Comparison of ENCODE assay signal across 8 mouse cellular contexts in genomic region chr7:31054661-31055320, GRCm38 (mm10). TPM values are rescaled to one million over a fixed set of nuclear protein-coding genes. Genes with fewer than 3 reads are reported as not detected.
DNase-seq lines count a peak whose midpoint lies in the region; ATAC-seq and TF ChIP-seq lines count a peak whose summit lies in the region.

No protein-coding gene starts in this region.

- TF ChIP-seq CTCF in lung, embryonic 14.5 days (IDR thresholded peaks at IDR 0.05; ENCODE audit: low read depth) = no peak
- TF ChIP-seq CTCF in olfactory bulb, adult 2 months (IDR thresholded peaks at IDR 0.05; ENCODE audit: insufficient read depth, low read depth, low read length) = no peak

- no peak for TF ChIP-seq POLR2A in olfactory bulb, adult 2 months (IDR thresholded peaks at IDR 0.05; ENCODE audit: insufficient read depth, low read depth, low read length)

- peaks cover 44% of the 10 kb centered on the region for H3K27me3 ChIP-seq in lung, embryonic 14.5 days (ENCODE audit: insufficient read depth, low read length)
- peaks cover 46% of the 10 kb centered on the region for H3K27me3 ChIP-seq in intestine, embryonic 14.5 days (replicated peaks; ENCODE audit: control insufficient read depth, insufficient read depth, low read length)

- no peaks in the 10 kb centered on the region for H3K9me3 ChIP-seq in lung, embryonic 14.5 days (ENCODE audit: low read depth, low read length)
- H3K9me3 ChIP-seq in intestine, embryonic 14.5 days (ENCODE audit: control insufficient read depth, low read length) = no peaks in the 10 kb centered on the region

- no peak for DNase-seq in lung, embryonic 14.5 days
- no peak for DNase-seq in lung, postnatal 14 days
- DNase-seq in heart, adult 18-20 months = peak; percentile 81 to 84
- no peak for DNase-seq in intestine, embryonic 14.5 days (ENCODE audit: low spot score)
- DNase-seq in left cerebral cortex, adult 11 months (ENCODE audit: low spot score) = no peak
- no peak for DNase-seq in urinary bladder, postnatal 14 days (ENCODE audit: low spot score)
- DNase-seq in spleen, postnatal 14 days (ENCODE audit: low spot score in 2 of 2) = no peak

- WGBS in lung, embryonic 14.5 days = 33% methylated on average over 11 of the region's 11 CpGs
- 40% methylated on average over 11 of the region's 11 CpGs for WGBS in intestine, embryonic 14.5 days
- 69% methylated on average over 11 of the region's 11 CpGs for WGBS in olfactory bulb, adult 2 months

- 0 out of 2 replicates have a peak, but pooled peaks have one; percentile 0 for ATAC-seq in lung, embryonic 14.5 days (ENCODE audit: insufficient read depth)
- ATAC-seq in intestine, embryonic 14.5 days (replicated peaks; ENCODE audit: low FRiP score, low TSS enrichment, low read depth) = no peak

- peak overlapping the region; percentile 22 for H3K4me3 ChIP-seq in lung, embryonic 14.5 days (ENCODE audit: low read depth, low read length)
- H3K4me3 ChIP-seq in intestine, embryonic 14.5 days (ENCODE audit: low read depth, low read length) = peak overlapping the region; percentile 28
- H3K4me3 ChIP-seq in olfactory bulb, adult 2 months (ENCODE audit: insufficient read depth, low read depth, low read length) = peak overlapping the region; percentile 25

- peak overlapping the region; percentile 22; the same call in 1 of the 2 replicates for H3K9ac ChIP-seq in lung, embryonic 14.5 days
- 0 out of 2 replicates have a peak overlapping the region, but pooled peaks have one; percentile 6 for H3K9ac ChIP-seq in intestine, embryonic 14.5 days (ENCODE audit: low read length)

- peak overlapping the region; percentile 68; the same call in 1 of the 2 replicates for H3K27ac ChIP-seq in lung, embryonic 14.5 days (ENCODE audit: low read depth)
- H3K27ac ChIP-seq in intestine, embryonic 14.5 days (ENCODE audit: low read depth) = peak overlapping the region; percentile 43; the same call in 1 of the 2 replicates
- H3K27ac ChIP-seq in olfactory bulb, adult 2 months (ENCODE audit: insufficient read depth, low read depth, low read length) = peak overlapping the region; percentile 66

- H3K4me1 ChIP-seq in lung, embryonic 14.5 days (ENCODE audit: insufficient read depth) = peaks cover 23% of the 10 kb centered on the region
- peaks cover 51% of the 10 kb centered on the region for H3K4me1 ChIP-seq in intestine, embryonic 14.5 days (replicated peaks; ENCODE audit: control insufficient read depth, insufficient read depth, low read length)
- H3K4me1 ChIP-seq in olfactory bulb, adult 2 months (ENCODE audit: control insufficient read depth, insufficient read depth, low read length) = peaks cover 37% of the 10 kb centered on the region

- H3K36me3 ChIP-seq in lung, embryonic 14.5 days (ENCODE audit: insufficient read depth) = no peaks in the 10 kb centered on the region
- H3K36me3 ChIP-seq in intestine, embryonic 14.5 days (ENCODE audit: control insufficient read depth, insufficient read depth, low read length) = no peaks in the 10 kb centered on the region

- H3K4me2 ChIP-seq in lung, embryonic 14.5 days = peak overlapping the region; percentile 51
- H3K4me2 ChIP-seq in intestine, embryonic 14.5 days (ENCODE audit: low read length) = peak overlapping the region; percentile 45

RNA-seq across cellular contexts. Expression of gene Fxyd1, which starts 2.2 kb away (rescaled TPM):
- 51.4 and 56.6 TPM in 2 replicates for polyA plus RNA-seq in lung, embryonic 14.5 days (2014; fragmentation: Nextera tagmentation; extraction: Ambion mirVana)
- 100 to 1,000 TPM; 861 to 937 TPM for total RNA-seq in heart, adult 18-20 months (2021)
- 71.8 and 74.1 TPM in 2 replicates for polyA plus RNA-seq in intestine, embryonic 14.5 days (2014; fragmentation: Nextera tagmentation; extraction: Ambion mirVana)
- not detected in 2 replicates for polyA plus RNA-seq in olfactory bulb, adult 2 months (2012; ENCODE audit: insufficient read depth, insufficient read length, low replicate concordance, missing spikeins)

RNA-seq across cellular contexts. Expression of gene Fxyd7, which starts 3.5 kb away (rescaled TPM):
- 9.1 and 9.8 TPM in 2 replicates for polyA plus RNA-seq in lung, embryonic 14.5 days (2014; fragmentation: Nextera tagmentation; extraction: Ambion mirVana)
- total RNA-seq in heart, adult 18-20 months (2021) = under 1 TPM; 0.40 to 0.59 TPM
- 21.1 and 23.0 TPM in 2 replicates for polyA plus RNA-seq in intestine, embryonic 14.5 days (2014; fragmentation: Nextera tagmentation; extraction: Ambion mirVana)
- not detected in 2 replicates for polyA plus RNA-seq in olfactory bulb, adult 2 months (2012; ENCODE audit: insufficient read depth, insufficient read length, low replicate concordance, missing spikeins)

RNA-seq across cellular contexts. Expression of gene Lgi4, which starts 4.4 kb away (rescaled TPM):
- polyA plus RNA-seq in lung, embryonic 14.5 days (2014; fragmentation: Nextera tagmentation; extraction: Ambion mirVana) = 0.13 and 0.38 TPM in 2 replicates
- total RNA-seq in heart, adult 18-20 months (2021) = 1 to 10 TPM; 2.1 to 4.1 TPM
- 1.2 and 2.4 TPM in 2 replicates for polyA plus RNA-seq in intestine, embryonic 14.5 days (2014; fragmentation: Nextera tagmentation; extraction: Ambion mirVana)
- not detected in 2 replicates for polyA plus RNA-seq in olfactory bulb, adult 2 months (2012; ENCODE audit: insufficient read depth, insufficient read length, low replicate concordance, missing spikeins)

RNA-seq across cellular contexts. Expression of gene Fxyd5, which starts 12.5 kb away (rescaled TPM):
- polyA plus RNA-seq in lung, embryonic 14.5 days (2014; fragmentation: Nextera tagmentation; extraction: Ambion mirVana) = 40.4 and 43.9 TPM in 2 replicates
- total RNA-seq in heart, adult 18-20 months (2021) = 10 to 100 TPM; 21.7 to 31.7 TPM
- polyA plus RNA-seq in intestine, embryonic 14.5 days (2014; fragmentation: Nextera tagmentation; extraction: Ambion mirVana) = 18.1 and 22.8 TPM in 2 replicates
- polyA plus RNA-seq in olfactory bulb, adult 2 months (2012; ENCODE audit: insufficient read depth, insufficient read length, low replicate concordance, missing spikeins) = not detected in 2 replicates

RNA-seq across cellular contexts. Expression of gene Fxyd3, which starts 21.7 kb away (rescaled TPM):
- polyA plus RNA-seq in lung, embryonic 14.5 days (2014; fragmentation: Nextera tagmentation; extraction: Ambion mirVana) = 30.7 and 34.0 TPM in 2 replicates
- total RNA-seq in heart, adult 18-20 months (2021) = 1 to 10 TPM in 1 of 2 experiments, under 1 TPM in 1; 0.87 to 2.5 TPM
- 70.2 and 71.5 TPM in 2 replicates for polyA plus RNA-seq in intestine, embryonic 14.5 days (2014; fragmentation: Nextera tagmentation; extraction: Ambion mirVana)
- not detected in 2 replicates for polyA plus RNA-seq in olfactory bulb, adult 2 months (2012; ENCODE audit: insufficient read depth, insufficient read length, low replicate concordance, missing spikeins)

Comparison
In these comparisons a context has a peak if more than half of its experiments do, and no peak if none do; other contexts are left out.
1. DNase-seq: peak in heart, adult 18-20 months (2 of 2); none in lung, embryonic 14.5 days (single experiment), lung, postnatal 14 days (single experiment), intestine, embryonic 14.5 days (single experiment), left cerebral cortex, adult 11 months (single experiment), urinary bladder, postnatal 14 days (single experiment) and spleen, postnatal 14 days (0 of 2).
2. RNA of gene Fxyd1, which starts 2.2 kb away (polyA plus RNA-seq): 71.8 to 74.1 TPM in intestine, embryonic 14.5 days and 51.4 to 56.6 TPM in lung, embryonic 14.5 days; not detected in olfactory bulb, adult 2 months; every median in the first group is over 10 times any median in the second.
3. RNA of gene Fxyd7, which starts 3.5 kb away (polyA plus RNA-seq): 21.1 to 23.0 TPM in intestine, embryonic 14.5 days and 9.1 to 9.8 TPM in lung, embryonic 14.5 days; not detected in olfactory bulb, adult 2 months; every median in the first group is over 10 times any median in the second.
4. Peak in every context shown above with its lines, with median percentiles within 50 percentile points of each other: H3K27ac ChIP-seq and H3K4me3 ChIP-seq.